Mouse (Mus musculus) lung, adult 2 months (tissue): Measurements from ENCODE around the gene Actbl2.

Experiments
- CTCF ChIP-seq: fragments of 200-500 bp; IDR thresholded peaks from 2 replicates; pipeline ENCODE4 v1.5.1; 2011; ENCODE audit warnings: mild to moderate bottlenecking, low read length, control low read depth; ENCODE audit not compliant: insufficient read depth
- POLR2A ChIP-seq: fragments of 200-500 bp; IDR thresholded peaks from 2 replicates; pipeline ENCODE4 v1.6.1; 2011; ENCODE audit warnings: low read depth, mild to moderate bottlenecking, control low read depth, low read length, borderline replicate concordance; ENCODE audit errors: extremely low read depth

- TF ChIP-seq CTCF (no peak), POLR2A (no peak)
Measured at GRCm38 (mm10) chr13:111304194-111304593, 49.4 kb downstream of the Actbl2 start.
